Mouse (Mus musculus) lung, postnatal 0 days (tissue): ENCODE data around the gene Slc44a3. TPM values are rescaled to one million over a fixed set of nuclear protein-coding genes. Genes with fewer than 3 reads are reported as not detected.
A peak's percentile ranks its signal among the peaks of the same experiment; 100 is the strongest.

Experiments
- ATAC-seq: fragments of 200-750 bp; cut with Nextera tagmentation; 2 replicates; pipeline ENCODE4 v1.8.0; 2017; ENCODE audit warnings: moderate library complexity
- DNase-seq: peaks from one replicate; pipeline ENCODE4 v3.0.0-alpha.2; 2016; ENCODE audit warnings: low spot score
- H3K27ac ChIP-seq: fragments of 300-500 bp; sonication (generic); 2 replicates; pipeline ENCODE4 v1.5.1; 2014; ENCODE audit warnings: antibody characterized with exemption, mild to moderate bottlenecking, low read length, mixed read lengths
- H3K27me3 ChIP-seq: fragments of 300-500 bp; sonication (generic); replicated peaks from 2 replicates; pipeline ENCODE4 v1.6.1; 2014; ENCODE audit warnings: low read length, mixed read lengths; ENCODE audit not compliant: insufficient read depth
- H3K36me3 ChIP-seq: fragments of 300-500 bp; sonication (generic); 2 replicates; pipeline ENCODE4 v1.6.1; 2014; ENCODE audit warnings: low read length, mixed read lengths; ENCODE audit not compliant: insufficient read depth
- H3K4me1 ChIP-seq: fragments of 300-500 bp; sonication (generic); 2 replicates; pipeline ENCODE4 v1.6.1; 2014; ENCODE audit warnings: antibody characterized with exemption, low read depth, low read length, mixed read lengths; ENCODE audit not compliant: insufficient read depth
- H3K4me2 ChIP-seq: fragments of 300-500 bp; sonication (generic); replicated peaks from 2 replicates; pipeline ENCODE4 v1.6.1; 2014; ENCODE audit warnings: low read depth, mild to moderate bottlenecking, low read length, moderate library complexity, mixed read lengths
- H3K4me3 ChIP-seq: fragments of 300-500 bp; sonication (generic); 2 replicates; pipeline ENCODE4 v1.5.1; 2014; ENCODE audit warnings: low read depth, low read length
- H3K9ac ChIP-seq: fragments of 300-500 bp; sonication (generic); replicated peaks from 2 replicates; pipeline ENCODE4 v1.6.1; 2014; ENCODE audit warnings: low read depth, mild to moderate bottlenecking
- H3K9me3 ChIP-seq: fragments of 300-500 bp; sonication (generic); 2 replicates; pipeline ENCODE4 v1.6.1; 2016; ENCODE audit warnings: low read length, mixed read lengths
- CTCF ChIP-seq: IDR thresholded peaks from 2 replicates; pipeline ENCODE4 v1.5.1; 2016; ENCODE audit warnings: antibody characterized with exemption, mild to moderate bottlenecking
- EP300 ChIP-seq: IDR thresholded peaks from 2 replicates; pipeline ENCODE4 v1.6.1; 2016; ENCODE audit warnings: antibody characterized with exemption, mild to moderate bottlenecking, control low read depth
- WGBS: fragments of 180-500 bp; shearing (Covaris S2); extraction: QIAGEN DNeasy Blood & Tissue Kit; methylation state at CpG from one replicate; pipeline ENCODE4 v1.1.7; 2014; 5-methylcytosine and 5-hydroxymethylcytosine counted together
- polyA plus RNA-seq: library from polyadenylated mRNA; unstranded; fragments of >200 nt; fragmentation: Nextera tagmentation; extraction: Ambion mirVana; gene quantifications from 2 replicates; pipeline ENCODE4 v1.2.1, GENCODE M21; 2015

Slc44a3 gene
- polyA plus RNA-seq, 1 experiment from 2014 or later, result 45.4 TPM

DNA sequence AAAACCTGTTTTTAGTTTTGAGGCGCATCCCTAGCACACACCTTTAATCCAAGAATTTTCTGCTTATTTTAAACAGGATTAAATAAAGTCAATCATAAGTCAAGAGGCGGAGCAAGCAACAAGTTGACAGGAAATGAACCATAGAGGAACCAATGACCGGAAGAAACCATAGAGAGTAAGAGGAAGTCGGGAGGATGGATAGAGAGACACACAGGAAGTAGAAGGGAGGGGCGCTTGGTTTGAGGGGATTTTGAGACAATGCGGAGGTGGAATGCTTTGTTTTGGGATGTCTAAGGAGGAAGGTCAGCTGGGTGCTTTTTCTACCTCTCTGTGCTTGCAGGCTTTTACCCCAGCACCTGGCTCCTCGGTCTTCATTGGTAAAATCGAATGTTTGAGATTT lies 15.2 kb downstream of the Slc44a3 start:
- Histone ChIP-seq H3K4me3 (no peak overlapping the region), H3K36me3 (no peaks in the 10 kb centered on the region), H3K4me1 (no peaks in the 10 kb centered on the region), H3K9me3 (no peaks in the 10 kb centered on the region), H3K4me2 (no peak overlapping the region), H3K27ac (no peak overlapping the region), H3K27me3 (no peaks in the 10 kb centered on the region), H3K9ac (no peak overlapping the region)
- DNase-seq (no peak), ATAC-seq (no peak)
- 92% methylated on average over 8 of the region's 8 CpGs for WGBS
- TF ChIP-seq CTCF, result no peak

GRCm38 (mm10) chr3:121509141-121509540 lies 23.1 kb downstream of the Slc44a3 start:
- ATAC-seq (no peak), DNase-seq (no peak)
- H3K4me3 ChIP-seq, result no peak overlapping the region
- H3K4me2 ChIP-seq, result no peak overlapping the region
- H3K27ac ChIP-seq, result no peak overlapping the region
- no peaks in the 10 kb centered on the region; the same call in 1 of the 2 replicates for H3K4me1 ChIP-seq
- no peaks in the 10 kb centered on the region for H3K9me3 ChIP-seq
- no peak for TF ChIP-seq CTCF
- TF ChIP-seq EP300, result no peak
- H3K36me3 ChIP-seq, result no peaks in the 10 kb centered on the region
- H3K9ac ChIP-seq, result no peak overlapping the region
- H3K27me3 ChIP-seq, result no peaks in the 10 kb centered on the region
- 33% methylated on average over 5 of the region's 5 CpGs for WGBS

GRCm38 (mm10) chr3:121507678-121508077 lies 24.5 kb downstream of the Slc44a3 start:
- DNase-seq, result peak; percentile 39
- H3K27me3 ChIP-seq, result no peaks in the 10 kb centered on the region
- no peak overlapping the region for H3K4me3 ChIP-seq
- no peaks in the 10 kb centered on the region; the same call in 1 of the 2 replicates for H3K4me1 ChIP-seq
- no peak overlapping the region for H3K4me2 ChIP-seq
- no peak for TF ChIP-seq EP300
- no peak for TF ChIP-seq CTCF
- no peak overlapping the region for H3K9ac ChIP-seq
- H3K27ac ChIP-seq, result no peak overlapping the region
- no peaks in the 10 kb centered on the region for H3K36me3 ChIP-seq
- ATAC-seq, result no peak
- H3K9me3 ChIP-seq, result no peaks in the 10 kb centered on the region
- 78% methylated on average over 14 of the region's 14 CpGs for WGBS

DNA sequence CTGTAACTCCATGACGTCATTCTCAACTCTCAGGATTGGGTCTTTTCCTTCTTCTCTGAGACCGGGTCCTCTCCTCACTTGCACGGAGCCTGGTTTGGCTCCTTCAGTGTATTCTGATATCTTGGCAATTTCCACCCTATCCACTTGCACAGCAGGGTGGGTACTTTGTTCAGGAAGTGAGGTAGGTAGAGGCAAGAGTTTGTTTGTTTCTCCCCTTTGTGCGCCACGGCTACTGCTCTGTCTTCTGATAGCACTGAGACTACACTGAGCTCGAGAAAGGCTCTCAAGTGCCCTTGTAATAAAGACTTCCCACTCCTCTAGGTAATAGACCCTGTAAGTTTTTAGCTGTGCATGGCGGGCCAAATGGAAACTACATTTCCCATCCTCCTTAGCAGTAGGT lies 25.4 kb downstream of the Slc44a3 start:
- 60% methylated on average over 7 of the region's 7 CpGs for WGBS
- H3K9me3 ChIP-seq, result no peaks in the 10 kb centered on the region
- H3K9ac ChIP-seq, result no peak overlapping the region
- no peaks in the 10 kb centered on the region for H3K36me3 ChIP-seq
- DNase-seq (no peak), ATAC-seq (peak; percentile 5; the same call in 1 of the 2 replicates)
- H3K4me3 ChIP-seq, result no peak overlapping the region
- TF ChIP-seq EP300, result no peak
- no peak for TF ChIP-seq CTCF
- H3K27me3 ChIP-seq, result no peaks in the 10 kb centered on the region
- no peak overlapping the region; the same call in 1 of the 2 replicates for H3K27ac ChIP-seq
- no peak overlapping the region for H3K4me2 ChIP-seq
- no peaks in the 10 kb centered on the region; the same call in 1 of the 2 replicates for H3K4me1 ChIP-seq

- Histone ChIP-seq H3K9me3 (no peaks in the 10 kb centered on the region), H3K36me3 (no peaks in the 10 kb centered on the region), H3K4me3 (no peak overlapping the region), H3K4me2 (no peak overlapping the region), H3K4me1 (no peaks in the 10 kb centered on the region; the same call in 1 of the 2 replicates), H3K27me3 (no peaks in the 10 kb centered on the region), H3K9ac (no peak overlapping the region), H3K27ac (no peak overlapping the region; the same call in 1 of the 2 replicates)
- TF ChIP-seq EP300 (no peak), CTCF (no peak)
- 64% methylated on average over 8 of the region's 8 CpGs for WGBS
- ATAC-seq, result peak; percentile 16; the same call in 1 of the 2 replicates
- no peak for DNase-seq
These were observed 26.0 kb downstream of the Slc44a3 start for GRCm38 (mm10) chr3:121506175-121506574.

DNA sequence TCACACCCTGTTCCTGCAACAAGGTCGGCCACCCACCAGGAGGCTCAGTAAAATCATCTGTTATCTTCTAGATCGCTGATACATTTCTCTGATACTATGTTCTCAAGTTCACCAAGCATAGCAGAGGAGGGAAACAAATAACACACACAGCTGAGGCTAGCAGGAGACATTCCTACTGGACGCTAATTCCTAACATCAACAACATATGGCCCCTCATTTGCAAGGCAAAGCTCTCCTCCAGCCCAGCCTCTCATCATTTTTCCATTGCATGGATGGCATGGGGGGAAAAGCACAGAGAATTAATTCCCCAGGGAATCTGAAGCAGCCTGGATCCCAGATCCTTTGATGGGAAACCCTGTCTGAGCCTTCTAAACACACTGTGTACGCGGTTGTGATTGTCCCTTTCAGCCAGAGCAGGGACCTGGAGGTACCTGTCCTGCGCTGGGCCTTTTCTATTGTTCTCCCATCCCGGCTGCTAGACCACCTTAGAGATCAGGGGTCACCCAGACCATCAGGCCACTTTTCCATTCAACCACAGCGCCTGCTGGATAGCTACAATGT lies 27.2 kb downstream of the Slc44a3 start:
- H3K27ac ChIP-seq, result no peak overlapping the region
- WGBS, result 70% methylated on average over 8 of the region's 8 CpGs
- no peak for ATAC-seq

More for the DNA sequence above, 27.2 kb downstream of the Slc44a3 start:
- no peaks in the 10 kb centered on the region for H3K36me3 ChIP-seq
- H3K9me3 ChIP-seq, result no peaks in the 10 kb centered on the region
- no peak for DNase-seq
- H3K9ac ChIP-seq, result no peak overlapping the region
- no peaks in the 10 kb centered on the region for H3K27me3 ChIP-seq
- H3K4me2 ChIP-seq, result no peak overlapping the region
- TF ChIP-seq EP300, result no peak
- no peak for TF ChIP-seq CTCF
- no peaks in the 10 kb centered on the region; the same call in 1 of the 2 replicates for H3K4me1 ChIP-seq
- H3K4me3 ChIP-seq, result no peak overlapping the region
